ENCODE assay signal across 9 mouse cellular contexts in the genomic region with DNA sequence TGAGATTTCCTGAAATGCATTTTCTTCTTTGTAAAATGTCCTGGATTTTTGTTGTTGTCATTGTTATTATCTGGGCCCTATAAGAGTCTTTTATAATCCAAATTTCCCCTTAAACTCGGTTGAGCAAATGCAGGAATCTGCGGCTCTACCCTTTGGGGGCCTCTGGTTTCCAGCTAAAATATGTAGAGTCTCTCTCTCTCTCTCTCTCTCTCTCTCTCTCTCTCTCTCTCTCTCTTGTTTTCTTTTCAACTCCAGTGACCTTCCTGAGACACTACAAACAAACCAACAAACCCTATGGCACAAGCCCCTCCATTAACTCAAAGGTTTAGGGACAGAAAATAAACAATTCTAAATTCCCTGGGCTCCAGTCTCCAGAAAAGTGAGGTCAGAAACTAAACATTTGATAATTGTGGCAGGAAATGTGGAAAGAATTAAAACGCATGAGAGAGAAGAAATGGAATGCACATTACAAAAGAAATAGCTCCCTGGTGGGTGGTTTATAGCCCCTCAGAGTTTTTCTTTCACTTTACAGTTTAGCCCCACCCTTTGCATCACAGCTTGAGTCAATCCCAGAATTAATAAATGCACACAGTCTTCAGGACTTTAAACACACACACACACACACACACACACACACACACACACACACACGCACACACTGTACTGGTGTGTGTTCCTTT. TPM values are rescaled to one million over a fixed set of nuclear protein-coding genes. Genes with fewer than 3 reads are reported as not detected.
DNase-seq lines count a peak whose midpoint lies in the region; ATAC-seq lines count a peak whose summit lies in the region.
"Had no signal": no experiment of that assay in that cellular context is flagged by ENCODE, and none has a peak within 500 bp of the region (broad histone marks: within the 10 kb centered on the region; RNA-seq: fewer than 3 reads in every experiment).

No protein-coding gene starts in this region.

- H3K9me3 ChIP-seq in hindbrain, embryonic 11.5 days (ENCODE audit: control insufficient read depth, low read length): no peaks in the 10 kb centered on the region
- no peaks in the 10 kb centered on the region for H3K9me3 ChIP-seq in midbrain, embryonic 12.5 days

- ATAC-seq in hindbrain, embryonic 11.5 days (ENCODE audit: low FRiP score): no peak
- ATAC-seq in midbrain, embryonic 12.5 days (ENCODE audit: low FRiP score, low read depth): no peak
- no peak for ATAC-seq in activated CD4-positive, CD25-positive, alpha-beta regulatory T cell, adult 4 months

- H3K27me3 ChIP-seq in hindbrain, embryonic 11.5 days (ENCODE audit: control insufficient read depth, insufficient read depth, low read length): no peaks in the 10 kb centered on the region
- peaks cover 9% of the 10 kb centered on the region for H3K27me3 ChIP-seq in midbrain, embryonic 12.5 days

- H3K4me2 ChIP-seq in hindbrain, embryonic 11.5 days (replicated peaks; ENCODE audit: low read depth, low read length): peak overlapping the region; percentile 88
- peak overlapping the region; percentile 64 for H3K4me2 ChIP-seq in midbrain, embryonic 12.5 days (replicated peaks)

- no peaks in the 10 kb centered on the region for H3K4me1 ChIP-seq in hindbrain, embryonic 11.5 days (replicated peaks; ENCODE audit: control insufficient read depth, insufficient read depth, low read length)
- peaks cover 26% of the 10 kb centered on the region for H3K4me1 ChIP-seq in midbrain, embryonic 12.5 days

- no peaks in the 10 kb centered on the region for H3K36me3 ChIP-seq in hindbrain, embryonic 11.5 days (ENCODE audit: control insufficient read depth, insufficient read depth, low read length)
- no peaks in the 10 kb centered on the region for H3K36me3 ChIP-seq in midbrain, embryonic 12.5 days

- peak overlapping the region; percentile 70 for H3K4me3 ChIP-seq in hindbrain, embryonic 11.5 days (ENCODE audit: low read depth, low read length)
- peak overlapping the region; percentile 66 for H3K4me3 ChIP-seq in midbrain, embryonic 12.5 days

- peak; percentile 51 for DNase-seq in gastrocnemius, adult 18-20 months (ENCODE audit: low spot score)
- DNase-seq in gastrocnemius, adult 8-10 months (ENCODE audit: low spot score in 2 of 2): no peak
- peak; percentile 65 for DNase-seq in R1 (ENCODE audit: low read depth, low spot score)
- no peak for DNase-seq in hindbrain, embryonic 11.5 days (ENCODE audit: low spot score)
- DNase-seq in right cerebral cortex, adult 2 months (ENCODE audit: low spot score in 2 of 2): no peak
- DNase-seq in thymus, postnatal 4 days: no peak
- DNase-seq: thymus, postnatal 36 days had no signal

- H3K27ac ChIP-seq in hindbrain, embryonic 11.5 days (ENCODE audit: low read depth, low read length): no peak overlapping the region
- H3K27ac ChIP-seq in midbrain, embryonic 12.5 days (replicated peaks): no peak overlapping the region

- H3K9ac ChIP-seq in hindbrain, embryonic 11.5 days (ENCODE audit: low read depth, low read length): peak overlapping the region; percentile 49
- H3K9ac ChIP-seq in midbrain, embryonic 12.5 days (replicated peaks): no peak overlapping the region

- WGBS in hindbrain, embryonic 11.5 days: 14% methylated on average over 4 of the region's 4 CpGs
- 14% methylated on average over 4 of the region's 4 CpGs for WGBS in midbrain, embryonic 12.5 days

RNA-seq across cellular contexts. Expression of a gene that starts 1.3 kb away (rescaled TPM):
- 10 to 100 TPM; 25.3 to 36.5 TPM for total RNA-seq in gastrocnemius, adult 18-20 months (2021)
- 10 to 100 TPM; 19.3 to 28.8 (median 21.9) TPM for total RNA-seq in gastrocnemius, adult 8-10 months (2022)
- 231 and 271 TPM in 2 replicates for polyA plus RNA-seq in hindbrain, embryonic 11.5 days (2014; fragmentation: Nextera tagmentation; extraction: Ambion mirVana)
- 169 and 215 TPM in 2 replicates for polyA plus RNA-seq in midbrain, embryonic 12.5 days (2016; fragmentation: Nextera tagmentation; extraction: Ambion mirVana)
- under 1 TPM in 1 of 2 experiments, not detected in 1; 0.62 TPM for polyA plus RNA-seq in activated CD4-positive, CD25-positive, alpha-beta regulatory T cell, adult 4 months (2017; shearing (Covaris generic))

Comparison
In these comparisons a context has a peak if more than half of its experiments do, and no peak if none do; other contexts are left out.
1. DNase-seq: peak in gastrocnemius, adult 18-20 months (single experiment) and R1 (single experiment); none in gastrocnemius, adult 8-10 months (0 of 2), hindbrain, embryonic 11.5 days (single experiment), right cerebral cortex, adult 2 months (0 of 2) and thymus, postnatal 4 days (single experiment).
2. RNA of a gene that starts 1.3 kb away (polyA plus RNA-seq): 231 to 271 TPM in hindbrain, embryonic 11.5 days and 169 to 215 TPM in midbrain, embryonic 12.5 days; 0.62 TPM in activated CD4-positive, CD25-positive, alpha-beta regulatory T cell, adult 4 months; every median in the first group is over 100 times any median in the second.